Mouse (Mus musculus) retina, postnatal 7 days (tissue): ENCODE data around the gene Actr1b.

Experiments used
- DNase-seq: peaks from one replicate; pipeline ENCODE4 v3.0.0-alpha.2; 2012; ENCODE audit warnings: low read depth, low spot score

The Actr1b gene

GRCm38 (mm10) chr1:36656233-36656632, 58.0 kb downstream of the Actr1b start:
- no peak for DNase-seq

DNA sequence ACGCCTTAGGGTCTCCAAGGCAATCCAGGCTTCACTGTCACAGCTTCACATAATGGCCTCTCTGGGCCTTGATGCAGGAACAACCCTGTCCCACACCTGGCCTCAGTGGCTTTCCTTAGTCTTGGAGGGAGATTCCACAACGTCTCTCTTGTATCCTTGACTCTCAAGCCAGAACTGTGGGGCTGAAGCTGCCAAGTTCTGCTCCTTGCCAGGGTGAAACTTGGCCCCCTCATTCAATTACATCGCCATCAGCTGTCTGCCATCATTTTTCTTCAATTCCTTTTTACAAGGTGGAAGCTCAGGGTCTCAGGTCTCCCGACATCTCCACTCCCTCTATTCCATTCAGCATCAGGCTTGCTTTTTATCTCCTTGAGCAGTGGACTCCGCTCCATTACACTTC, 59.2 kb downstream of the Actr1b start:
- no peak for DNase-seq
